18 mouse cellular contexts compared by ENCODE assay signal in genomic region chr8:116975066-116975465, GRCm38 (mm10). TPM values are rescaled to one million over a fixed set of nuclear protein-coding genes. Genes with fewer than 3 reads are reported as not detected.
DNase-seq lines count a peak whose midpoint lies in the region; ATAC-seq and TF ChIP-seq lines count a peak whose summit lies in the region.
"Had no signal": no experiment of that assay in that cellular context is flagged by ENCODE, and none has a peak within 500 bp of the region (broad histone marks: within the 10 kb centered on the region; RNA-seq: fewer than 3 reads in every experiment).

No protein-coding gene starts in this region.

- H3K4me1 ChIP-seq in kidney, embryonic 16.5 days (ENCODE audit: insufficient read depth, low read length) = peaks cover 17% of the 10 kb centered on the region
- H3K4me1 ChIP-seq in stomach, embryonic 14.5 days (ENCODE audit: control insufficient read depth, insufficient read depth, low read length) = 0 out of 2 replicates have a peak, but pooled peaks cover 3% of the 10 kb centered on the region
- 0 out of 2 replicates have a peak, but pooled peaks cover 2% of the 10 kb centered on the region for H3K4me1 ChIP-seq in stomach, postnatal 0 days (replicated peaks; ENCODE audit: control insufficient read depth, insufficient read depth)
- peaks cover 30% of the 10 kb centered on the region for H3K4me1 ChIP-seq in embryonic facial prominence, embryonic 10.5 days
- H3K4me1 ChIP-seq in stomach, embryonic 16.5 days (ENCODE audit: control insufficient read depth, insufficient read depth, low read length) = peaks cover 6% of the 10 kb centered on the region; the same call in 1 of the 2 replicates

- no peaks in the 10 kb centered on the region for H3K27me3 ChIP-seq in kidney, embryonic 16.5 days (ENCODE audit: insufficient read depth, low read length)
- H3K27me3 ChIP-seq in stomach, embryonic 14.5 days (ENCODE audit: control insufficient read depth, insufficient read depth, low read length) = no peaks in the 10 kb centered on the region
- no peaks in the 10 kb centered on the region for H3K27me3 ChIP-seq in stomach, postnatal 0 days (ENCODE audit: control insufficient read depth, insufficient read depth, low read length)
- H3K27me3 ChIP-seq in embryonic facial prominence, embryonic 10.5 days (replicated peaks; ENCODE audit: low read depth, poor library complexity, severe bottlenecking) = no peaks in the 10 kb centered on the region
- H3K27me3 ChIP-seq in stomach, embryonic 16.5 days (ENCODE audit: control insufficient read depth, insufficient read depth, low read length) = no peaks in the 10 kb centered on the region
- H3K27me3 ChIP-seq: embryonic facial prominence, embryonic 12.5 days; hindbrain, embryonic 12.5 days; limb, embryonic 15.5 days had no signal

- H3K36me3 ChIP-seq in kidney, embryonic 16.5 days (ENCODE audit: insufficient read depth, low read length) = no peaks in the 10 kb centered on the region
- H3K36me3 ChIP-seq in stomach, embryonic 14.5 days (ENCODE audit: control insufficient read depth, insufficient read depth, low read length) = no peaks in the 10 kb centered on the region
- H3K36me3 ChIP-seq in stomach, postnatal 0 days (ENCODE audit: control insufficient read depth, insufficient read depth, low read length) = no peaks in the 10 kb centered on the region
- no peaks in the 10 kb centered on the region for H3K36me3 ChIP-seq in embryonic facial prominence, embryonic 10.5 days (replicated peaks)
- no peaks in the 10 kb centered on the region for H3K36me3 ChIP-seq in stomach, embryonic 16.5 days (ENCODE audit: control insufficient read depth, insufficient read depth, low read length)
- H3K36me3 ChIP-seq: embryonic facial prominence, embryonic 12.5 days; limb, embryonic 15.5 days had no signal

- H3K27ac ChIP-seq in kidney, embryonic 16.5 days (ENCODE audit: low read length) = no peak overlapping the region
- H3K27ac ChIP-seq in stomach, embryonic 14.5 days (ENCODE audit: low read length) = no peak overlapping the region
- no peak overlapping the region for H3K27ac ChIP-seq in stomach, postnatal 0 days (replicated peaks)
- peak overlapping the region; percentile 35; the same call in 1 of the 2 replicates for H3K27ac ChIP-seq in embryonic facial prominence, embryonic 10.5 days (replicated peaks)
- no peak overlapping the region for H3K27ac ChIP-seq in stomach, embryonic 16.5 days (ENCODE audit: low read length)
- H3K27ac ChIP-seq: embryonic facial prominence, embryonic 12.5 days; heart, adult 2 months; hindbrain, embryonic 12.5 days; left cerebral cortex, adult 2 months; limb, embryonic 15.5 days had no signal

- H3K9me3 ChIP-seq in kidney, embryonic 16.5 days (ENCODE audit: low read length) = no peaks in the 10 kb centered on the region
- H3K9me3 ChIP-seq in stomach, embryonic 14.5 days (ENCODE audit: control insufficient read depth, low read depth, low read length) = no peaks in the 10 kb centered on the region
- no peaks in the 10 kb centered on the region for H3K9me3 ChIP-seq in stomach, postnatal 0 days (ENCODE audit: control insufficient read depth, low read length)
- H3K9me3 ChIP-seq in embryonic facial prominence, embryonic 10.5 days = no peaks in the 10 kb centered on the region
- no peaks in the 10 kb centered on the region for H3K9me3 ChIP-seq in stomach, embryonic 16.5 days (replicated peaks; ENCODE audit: control insufficient read depth, low read length)
- H3K9me3 ChIP-seq: embryonic facial prominence, embryonic 12.5 days; hindbrain, embryonic 12.5 days; limb, embryonic 15.5 days; megakaryocyte, embryonic 14.5 days had no signal

- no peak for ATAC-seq in kidney, embryonic 16.5 days (ENCODE audit: low FRiP score, low TSS enrichment)
- no peak for ATAC-seq in stomach, embryonic 14.5 days (ENCODE audit: insufficient number of reproducible peaks, insufficient read depth, low FRiP score, low read depth)
- ATAC-seq in stomach, postnatal 0 days (ENCODE audit: low FRiP score, low TSS enrichment) = no peak
- no peak for ATAC-seq in stomach, embryonic 16.5 days (ENCODE audit: insufficient read depth, low FRiP score)
- ATAC-seq: forebrain, embryonic 16.5 days had no signal

- 39% methylated on average over 5 of the region's 5 CpGs for WGBS in kidney, embryonic 16.5 days
- WGBS in stomach, embryonic 14.5 days = 37% methylated on average over 5 of the region's 5 CpGs
- WGBS in stomach, postnatal 0 days = 42% methylated on average over 5 of the region's 5 CpGs
- 31% methylated on average over 5 of the region's 5 CpGs for WGBS in embryonic facial prominence, embryonic 10.5 days
- WGBS in stomach, embryonic 16.5 days = 37% methylated on average over 5 of the region's 5 CpGs

- no peak for TF ChIP-seq CTCF in stomach, postnatal 0 days (IDR thresholded peaks at IDR 0.05; ENCODE audit: low read depth)

- H3K4me3 ChIP-seq in kidney, embryonic 16.5 days (ENCODE audit: low read length) = no peak overlapping the region
- H3K4me3 ChIP-seq in stomach, embryonic 14.5 days (ENCODE audit: low read depth, low read length) = no peak overlapping the region
- H3K4me3 ChIP-seq in stomach, postnatal 0 days (ENCODE audit: low read depth, low read length) = no peak overlapping the region
- H3K4me3 ChIP-seq in embryonic facial prominence, embryonic 10.5 days = no peak overlapping the region
- H3K4me3 ChIP-seq in stomach, embryonic 16.5 days (replicated peaks; ENCODE audit: low read length) = no peak overlapping the region
- H3K4me3 ChIP-seq: embryonic facial prominence, embryonic 12.5 days; heart, adult 2 months; hindbrain, embryonic 12.5 days; left cerebral cortex, adult 2 months; limb, embryonic 15.5 days; megakaryocyte, embryonic 14.5 days had no signal

- peak overlapping the region; percentile 17; the same call in 1 of the 2 replicates for H3K4me2 ChIP-seq in kidney, embryonic 16.5 days (replicated peaks; ENCODE audit: low read depth, low read length)
- 0 out of 2 replicates have a peak overlapping the region, but pooled peaks have one; percentile 10 for H3K4me2 ChIP-seq in stomach, embryonic 14.5 days (replicated peaks; ENCODE audit: low read depth, low read length)
- H3K4me2 ChIP-seq in stomach, postnatal 0 days (replicated peaks; ENCODE audit: low read depth) = no peak overlapping the region
- no peak overlapping the region for H3K4me2 ChIP-seq in stomach, embryonic 16.5 days (ENCODE audit: low read depth, low read length)
- H3K4me2 ChIP-seq: embryonic facial prominence, embryonic 12.5 days; hindbrain, embryonic 12.5 days; limb, embryonic 15.5 days had no signal

- 0 out of 2 replicates have a peak overlapping the region, but pooled peaks have one; percentile 10 for H3K9ac ChIP-seq in kidney, embryonic 16.5 days (replicated peaks; ENCODE audit: low read length)
- no peak overlapping the region for H3K9ac ChIP-seq in stomach, embryonic 14.5 days (replicated peaks; ENCODE audit: low read depth, low read length)
- H3K9ac ChIP-seq in stomach, postnatal 0 days (ENCODE audit: low read length) = no peak overlapping the region
- H3K9ac ChIP-seq in stomach, embryonic 16.5 days (ENCODE audit: low read length) = peak overlapping the region; percentile 2; the same call in 1 of the 2 replicates
- H3K9ac ChIP-seq: embryonic facial prominence, embryonic 12.5 days; hindbrain, embryonic 12.5 days; limb, embryonic 15.5 days had no signal

- DNase-seq in kidney, postnatal 4 days = no peak
- DNase-seq in stomach, postnatal 0 days (ENCODE audit: low spot score) = no peak
- DNase-seq in embryonic facial prominence, embryonic 10.5 days (ENCODE audit: low spot score) = no peak
- no peak for DNase-seq in embryo, embryonic 10 days (ENCODE audit: low spot score)
- DNase-seq in right cerebral cortex, postnatal 4 days = no peak
- DNase-seq: adrenal gland, postnatal 14 days; cerebellum, adult 2 months; thymus, postnatal 36 days had no signal

- TF ChIP-seq EP300 in stomach, postnatal 0 days (optimal IDR thresholded peaks at IDR 0.05) = no peak

RNA-seq across cellular contexts. Expression of gene 1700030J22Rik, which starts 3.7 kb away (rescaled TPM):
- polyA plus RNA-seq in kidney, embryonic 16.5 days (2015; fragmentation: Nextera tagmentation; extraction: Ambion mirVana) = 2.6 and 2.7 TPM in 2 replicates
- polyA plus RNA-seq in stomach, embryonic 14.5 days (2014; fragmentation: Nextera tagmentation; extraction: Ambion mirVana) = 1.5 and 2.0 TPM in 2 replicates
- 0.45 and 0.56 TPM in 2 replicates for polyA plus RNA-seq in stomach, postnatal 0 days (2015; fragmentation: Nextera tagmentation; extraction: Ambion mirVana)
- polyA plus RNA-seq in embryonic facial prominence, embryonic 10.5 days (2016; fragmentation: Nextera tagmentation; extraction: Ambion mirVana) = 2.0 and 2.4 TPM in 2 replicates
- polyA plus RNA-seq in stomach, embryonic 16.5 days (2015; fragmentation: Nextera tagmentation; extraction: Ambion mirVana) = 1.3 and 2.0 TPM in 2 replicates

RNA-seq across cellular contexts. Expression of gene Gcsh, which starts 18.3 kb away (rescaled TPM):
- polyA plus RNA-seq in kidney, embryonic 16.5 days (2015; fragmentation: Nextera tagmentation; extraction: Ambion mirVana) = 191 and 203 TPM in 2 replicates
- polyA plus RNA-seq in stomach, embryonic 14.5 days (2014; fragmentation: Nextera tagmentation; extraction: Ambion mirVana) = 143 and 152 TPM in 2 replicates
- 87.5 and 89.3 TPM in 2 replicates for polyA plus RNA-seq in stomach, postnatal 0 days (2015; fragmentation: Nextera tagmentation; extraction: Ambion mirVana)
- 183 and 189 TPM in 2 replicates for polyA plus RNA-seq in embryonic facial prominence, embryonic 10.5 days (2016; fragmentation: Nextera tagmentation; extraction: Ambion mirVana)
- 118 and 130 TPM in 2 replicates for polyA plus RNA-seq in stomach, embryonic 16.5 days (2015; fragmentation: Nextera tagmentation; extraction: Ambion mirVana)

RNA-seq across cellular contexts. Expression of gene Atmin, which starts 31.9 kb away (rescaled TPM):
- 12.0 and 12.9 TPM in 2 replicates for polyA plus RNA-seq in kidney, embryonic 16.5 days (2015; fragmentation: Nextera tagmentation; extraction: Ambion mirVana)
- 10.9 and 12.2 TPM in 2 replicates for polyA plus RNA-seq in stomach, embryonic 14.5 days (2014; fragmentation: Nextera tagmentation; extraction: Ambion mirVana)
- 6.1 and 6.2 TPM in 2 replicates for polyA plus RNA-seq in stomach, postnatal 0 days (2015; fragmentation: Nextera tagmentation; extraction: Ambion mirVana)
- 12.4 and 13.0 TPM in 2 replicates for polyA plus RNA-seq in embryonic facial prominence, embryonic 10.5 days (2016; fragmentation: Nextera tagmentation; extraction: Ambion mirVana)
- polyA plus RNA-seq in stomach, embryonic 16.5 days (2015; fragmentation: Nextera tagmentation; extraction: Ambion mirVana) = 9.0 and 9.6 TPM in 2 replicates

RNA-seq across cellular contexts. Expression of gene Cenpn, which starts 53.5 kb away (rescaled TPM):
- polyA plus RNA-seq in kidney, embryonic 16.5 days (2015; fragmentation: Nextera tagmentation; extraction: Ambion mirVana) = 45.5 and 46.3 TPM in 2 replicates
- 42.1 and 43.6 TPM in 2 replicates for polyA plus RNA-seq in stomach, embryonic 14.5 days (2014; fragmentation: Nextera tagmentation; extraction: Ambion mirVana)
- 7.2 and 8.3 TPM in 2 replicates for polyA plus RNA-seq in stomach, postnatal 0 days (2015; fragmentation: Nextera tagmentation; extraction: Ambion mirVana)
- polyA plus RNA-seq in embryonic facial prominence, embryonic 10.5 days (2016; fragmentation: Nextera tagmentation; extraction: Ambion mirVana) = 61.7 and 62.1 TPM in 2 replicates
- 27.9 and 28.1 TPM in 2 replicates for polyA plus RNA-seq in stomach, embryonic 16.5 days (2015; fragmentation: Nextera tagmentation; extraction: Ambion mirVana)

RNA-seq across cellular contexts. Expression of gene Cmc2, which starts 53.8 kb away (rescaled TPM):
- 79.4 and 89.3 TPM in 2 replicates for polyA plus RNA-seq in kidney, embryonic 16.5 days (2015; fragmentation: Nextera tagmentation; extraction: Ambion mirVana)
- polyA plus RNA-seq in stomach, embryonic 14.5 days (2014; fragmentation: Nextera tagmentation; extraction: Ambion mirVana) = 73.4 and 86.0 TPM in 2 replicates
- 43.2 and 47.7 TPM in 2 replicates for polyA plus RNA-seq in stomach, postnatal 0 days (2015; fragmentation: Nextera tagmentation; extraction: Ambion mirVana)
- 72.6 and 77.7 TPM in 2 replicates for polyA plus RNA-seq in embryonic facial prominence, embryonic 10.5 days (2016; fragmentation: Nextera tagmentation; extraction: Ambion mirVana)
- 62.3 and 72.0 TPM in 2 replicates for polyA plus RNA-seq in stomach, embryonic 16.5 days (2015; fragmentation: Nextera tagmentation; extraction: Ambion mirVana)

Comparison
In these comparisons a context has a peak if more than half of its experiments do, and no peak if none do; other contexts are left out.
1. H3K4me2 ChIP-seq: peak in kidney, embryonic 16.5 days (single experiment) and stomach, embryonic 14.5 days (single experiment); none in stomach, postnatal 0 days (single experiment) and stomach, embryonic 16.5 days (single experiment).
2. H3K9ac ChIP-seq: peak in kidney, embryonic 16.5 days (single experiment) and stomach, embryonic 16.5 days (single experiment); none in stomach, embryonic 14.5 days (single experiment) and stomach, postnatal 0 days (single experiment).